Mouse (Mus musculus) heart, adult 2 months (tissue): ENCODE measurements around the gene Naf1.

Experiments
- CTCF ChIP-seq: fragments of 200-600 bp; IDR thresholded peaks from 2 replicates; pipeline ENCODE4 v1.8.1; 2022; ENCODE audit warnings: antibody characterized with exemption, mild to moderate bottlenecking, moderate library complexity
- EP300 ChIP-seq: fragments of 200-500 bp; IDR thresholded peaks from 2 replicates; pipeline ENCODE4 v1.6.1; 2011; ENCODE audit warnings: low read depth, low read length, control low read depth; ENCODE audit not compliant: insufficient read depth
- POLR2A ChIP-seq: fragments of 200-500 bp; IDR thresholded peaks from 2 replicates; pipeline ENCODE4 v1.6.1; 2011; ENCODE audit warnings: mild to moderate bottlenecking, low read depth, low read length, control low read depth; ENCODE audit not compliant: insufficient read depth

GRCm38 (mm10) chr8:66869211-66869932 is 9.4 kb downstream of the Naf1 start:
- TF ChIP-seq CTCF (no peak), EP300 (no peak), POLR2A (no peak)
